Mouse (Mus musculus): ENCODE data around the gene Galt. TPM values are rescaled to one million over a fixed set of nuclear protein-coding genes. Genes with fewer than 3 reads are reported as not detected.

The Galt gene
- polyA plus RNA-seq, 1 experiment, result 211 TPM

DNA sequence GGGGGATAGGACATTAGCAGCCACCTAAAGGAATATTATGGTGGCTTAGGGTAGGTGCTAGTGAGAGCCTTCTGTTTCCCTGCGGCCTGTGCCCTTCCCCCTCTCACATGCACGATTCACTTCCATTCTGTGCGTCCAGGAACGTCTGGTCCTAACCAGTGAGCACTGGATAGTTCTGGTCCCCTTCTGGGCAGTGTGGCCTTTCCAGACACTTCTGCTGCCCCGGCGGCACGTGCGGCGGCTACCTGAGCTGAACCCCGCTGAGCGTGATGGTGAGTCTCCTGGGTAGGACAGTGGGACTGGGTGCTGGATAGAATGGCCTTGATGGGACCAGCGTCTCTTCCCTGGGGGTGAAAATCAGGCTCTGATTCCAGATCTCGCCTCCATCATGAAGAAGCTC lies 2.3 kb downstream of the Galt start:
- TF ChIP-seq CTCF (IDR thresholded peaks at IDR 0.05; ENCODE audit: borderline replicate concordance, control insufficient read depth, extremely low read depth, insufficient read depth, low read length, poor library complexity) (no peak), POLR2A (IDR thresholded peaks at IDR 0.05; ENCODE audit: control insufficient read depth, extremely low read depth, insufficient read depth, low read length, poor library complexity) (no peak)
- 97% methylated on average over 13 of the region's 13 CpGs for WGBS
- Histone ChIP-seq H3K36me3 (ENCODE audit: control insufficient read depth, insufficient read depth, low read length) (peaks cover 6% of the 10 kb centered on the region), H3K27ac (ENCODE audit: control insufficient read depth, insufficient read depth, low read length) (no peak overlapping the region), H3K4me1 (replicated peaks; ENCODE audit: control insufficient read depth, insufficient read depth, low read length) (peaks cover 23% of the 10 kb centered on the region), H3K4me3 (ENCODE audit: control insufficient read depth, insufficient read depth, low read length) (no peak overlapping the region), H3K27me3 (ENCODE audit: control insufficient read depth, insufficient read depth, low read length) (no peaks in the 10 kb centered on the region)
- DNase-seq, result no peak

DNA sequence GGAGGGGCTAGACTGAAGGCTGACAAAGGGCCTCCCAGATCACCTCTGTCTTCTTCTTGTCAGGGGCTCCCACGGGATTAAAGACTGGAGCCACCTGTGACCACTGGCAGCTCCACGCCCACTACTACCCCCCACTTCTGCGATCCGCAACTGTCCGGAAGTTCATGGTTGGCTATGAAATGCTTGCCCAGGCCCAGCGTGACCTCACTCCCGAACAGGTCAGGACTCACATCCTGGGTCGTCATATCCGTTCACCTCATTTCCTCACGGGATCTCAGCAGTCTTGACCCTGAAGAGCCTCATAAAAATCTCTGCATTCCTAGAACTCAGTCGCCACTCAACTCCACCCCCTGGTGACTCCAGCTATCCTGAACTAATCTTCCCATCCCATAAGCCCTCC lies 3.0 kb downstream of the Galt start:
- peaks cover 23% of the 10 kb centered on the region for H3K4me1 ChIP-seq (replicated peaks; ENCODE audit: control insufficient read depth, insufficient read depth, low read length)
- no peak for TF ChIP-seq POLR2A (IDR thresholded peaks at IDR 0.05; ENCODE audit: control insufficient read depth, extremely low read depth, insufficient read depth, low read length, poor library complexity)
- no peak for TF ChIP-seq CTCF (IDR thresholded peaks at IDR 0.05; ENCODE audit: borderline replicate concordance, control insufficient read depth, extremely low read depth, insufficient read depth, low read length, poor library complexity)
- no peak for DNase-seq
- no peaks in the 10 kb centered on the region for H3K27me3 ChIP-seq (ENCODE audit: control insufficient read depth, insufficient read depth, low read length)
- H3K36me3 ChIP-seq (ENCODE audit: control insufficient read depth, insufficient read depth, low read length), result peaks cover 6% of the 10 kb centered on the region
- no peak overlapping the region for H3K27ac ChIP-seq (ENCODE audit: control insufficient read depth, insufficient read depth, low read length)
- WGBS, result 98% methylated on average over 11 of the region's 11 CpGs
- no peak overlapping the region for H3K4me3 ChIP-seq (ENCODE audit: control insufficient read depth, insufficient read depth, low read length)

DNA sequence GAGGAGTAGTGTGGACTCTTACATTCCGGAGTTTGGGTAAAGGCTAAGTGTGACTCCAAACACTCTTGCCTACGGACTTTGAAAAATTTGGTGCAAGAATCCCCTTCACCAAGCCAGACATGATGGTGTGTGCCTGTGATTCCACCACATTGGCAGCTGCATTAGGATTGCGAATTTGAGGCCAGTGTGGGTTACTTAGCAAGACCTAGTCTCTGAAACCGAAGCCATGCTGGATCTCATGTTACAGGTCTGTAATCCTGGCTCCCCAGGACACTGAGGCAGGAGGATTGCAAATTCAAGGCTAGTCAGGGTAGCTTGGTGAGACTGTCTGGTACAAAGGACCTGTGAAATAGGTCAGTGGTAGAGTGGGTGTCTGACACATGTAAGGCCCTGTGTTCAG lies 3.7 kb downstream of the Galt start:
- no peak for DNase-seq
- 94% methylated on average over 4 of the region's 4 CpGs for WGBS
- no peak for TF ChIP-seq CTCF (IDR thresholded peaks at IDR 0.05; ENCODE audit: borderline replicate concordance, control insufficient read depth, extremely low read depth, insufficient read depth, low read length, poor library complexity)
- TF ChIP-seq POLR2A (IDR thresholded peaks at IDR 0.05; ENCODE audit: control insufficient read depth, extremely low read depth, insufficient read depth, low read length, poor library complexity), result no peak
- Histone ChIP-seq H3K4me1 (replicated peaks; ENCODE audit: control insufficient read depth, insufficient read depth, low read length) (peaks cover 23% of the 10 kb centered on the region), H3K27me3 (ENCODE audit: control insufficient read depth, insufficient read depth, low read length) (no peaks in the 10 kb centered on the region), H3K27ac (ENCODE audit: control insufficient read depth, insufficient read depth, low read length) (no peak overlapping the region; the same call in 1 of the 2 replicates), H3K36me3 (ENCODE audit: control insufficient read depth, insufficient read depth, low read length) (peaks cover 6% of the 10 kb centered on the region), H3K4me3 (ENCODE audit: control insufficient read depth, insufficient read depth, low read length) (no peak overlapping the region)

DNA sequence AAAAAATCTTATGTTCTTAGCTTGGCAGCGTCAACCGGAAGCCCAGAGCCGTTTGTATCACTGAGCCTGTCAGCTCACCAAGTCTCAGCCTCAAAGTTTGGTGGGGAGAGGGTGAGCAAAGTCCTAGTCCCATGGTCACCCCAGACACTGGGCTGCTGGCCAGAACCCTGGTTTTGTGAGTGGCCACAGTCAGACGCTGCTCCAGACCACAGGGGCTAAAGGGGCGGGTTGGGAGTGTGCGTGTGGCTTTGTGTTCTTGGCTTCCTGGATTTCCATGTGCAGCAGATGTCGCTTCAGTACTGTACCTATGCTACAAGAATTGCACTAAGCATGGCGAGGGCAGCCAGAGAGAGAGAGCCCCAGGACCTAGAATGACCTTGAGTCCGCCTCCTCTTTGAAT lies 4.2 kb downstream of the Galt start:
- TF ChIP-seq POLR2A (IDR thresholded peaks at IDR 0.05; ENCODE audit: control insufficient read depth, extremely low read depth, insufficient read depth, low read length, poor library complexity) (no peak), CTCF (IDR thresholded peaks at IDR 0.05; ENCODE audit: borderline replicate concordance, control insufficient read depth, extremely low read depth, insufficient read depth, low read length, poor library complexity) (no peak)
- H3K4me3 ChIP-seq (ENCODE audit: control insufficient read depth, insufficient read depth, low read length), result no peak overlapping the region
- no peak for DNase-seq
- peaks cover 6% of the 10 kb centered on the region for H3K36me3 ChIP-seq (ENCODE audit: control insufficient read depth, insufficient read depth, low read length)
- H3K27ac ChIP-seq (ENCODE audit: control insufficient read depth, insufficient read depth, low read length), result no peak overlapping the region; the same call in 1 of the 2 replicates
- peaks cover 23% of the 10 kb centered on the region for H3K4me1 ChIP-seq (replicated peaks; ENCODE audit: control insufficient read depth, insufficient read depth, low read length)
- no peaks in the 10 kb centered on the region for H3K27me3 ChIP-seq (ENCODE audit: control insufficient read depth, insufficient read depth, low read length)
- 64% methylated on average over 9 of the region's 9 CpGs for WGBS

DNA sequence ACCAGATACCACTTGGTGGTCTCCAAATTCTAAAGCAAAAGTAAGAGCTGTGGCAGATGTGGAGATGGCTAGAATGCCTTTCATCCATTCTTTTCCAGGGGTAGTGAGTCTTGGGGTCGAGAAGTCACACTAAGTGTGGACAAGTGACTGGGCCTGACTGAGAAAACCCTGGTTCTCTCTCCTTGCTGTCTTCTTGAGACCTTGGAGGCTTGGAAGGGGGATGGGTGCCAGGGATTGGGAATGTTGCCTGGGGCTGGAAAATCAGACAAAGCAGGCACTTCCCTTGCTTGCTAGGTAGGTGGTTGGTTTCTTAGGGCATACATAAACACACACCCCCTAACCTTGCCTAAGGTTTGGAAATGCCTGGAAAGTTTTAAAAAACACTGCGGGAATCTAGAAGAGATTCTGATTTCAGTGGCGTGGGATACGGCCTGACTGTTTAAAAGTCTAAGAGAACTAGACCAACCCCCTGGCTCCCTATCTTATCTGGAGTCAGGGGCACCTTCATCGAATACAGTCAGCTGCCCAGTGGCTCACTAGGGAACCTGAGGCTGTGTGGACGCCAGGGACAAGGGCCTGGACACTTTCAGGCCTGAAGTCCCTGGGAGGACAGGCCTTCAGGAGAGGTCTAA lies 4.7 kb downstream of the Galt start:
- no peak overlapping the region for H3K4me3 ChIP-seq (ENCODE audit: control insufficient read depth, insufficient read depth, low read length)
- no peaks in the 10 kb centered on the region for H3K27me3 ChIP-seq (ENCODE audit: control insufficient read depth, insufficient read depth, low read length)
- H3K36me3 ChIP-seq (ENCODE audit: control insufficient read depth, insufficient read depth, low read length), result peaks cover 6% of the 10 kb centered on the region
- peaks cover 21% of the 10 kb centered on the region for H3K4me1 ChIP-seq (replicated peaks; ENCODE audit: control insufficient read depth, insufficient read depth, low read length)
- TF ChIP-seq CTCF (IDR thresholded peaks at IDR 0.05; ENCODE audit: borderline replicate concordance, control insufficient read depth, extremely low read depth, insufficient read depth, low read length, poor library complexity) (no peak), POLR2A (IDR thresholded peaks at IDR 0.05; ENCODE audit: control insufficient read depth, extremely low read depth, insufficient read depth, low read length, poor library complexity) (no peak)
- H3K27ac ChIP-seq (ENCODE audit: control insufficient read depth, insufficient read depth, low read length), result no peak overlapping the region
- no peak for DNase-seq
- 79% methylated on average over 6 of the region's 6 CpGs for WGBS

DNA sequence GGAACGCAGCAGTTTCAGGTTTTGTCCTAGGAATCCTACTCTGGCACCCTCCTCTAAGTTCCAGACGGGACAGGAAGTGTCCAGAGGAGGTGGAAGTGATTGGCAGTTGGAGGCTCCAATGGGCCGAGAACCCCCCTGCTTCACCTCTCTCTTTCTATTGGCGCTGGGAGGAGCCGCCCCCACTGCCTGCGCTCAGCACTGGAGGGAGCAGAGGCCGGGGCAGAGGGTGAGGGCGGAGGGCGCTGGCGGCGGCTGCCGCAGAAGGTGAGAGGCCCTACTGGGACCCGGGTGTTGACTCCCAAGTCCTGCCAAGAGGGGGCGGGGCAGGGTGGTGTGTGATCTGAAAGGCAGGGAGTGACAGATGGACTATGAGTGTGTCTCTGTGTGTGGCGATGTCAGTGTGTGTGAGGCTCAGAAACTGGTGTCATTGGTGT lies 5.3 kb downstream of the Galt start:
- TF ChIP-seq CTCF (IDR thresholded peaks at IDR 0.05; ENCODE audit: borderline replicate concordance, control insufficient read depth, extremely low read depth, insufficient read depth, low read length, poor library complexity), result peak; percentile 46; the same call in 1 of the 2 replicates
- TF ChIP-seq POLR2A (IDR thresholded peaks at IDR 0.05; ENCODE audit: control insufficient read depth, extremely low read depth, insufficient read depth, low read length, poor library complexity), result no peak
- H3K36me3 ChIP-seq (ENCODE audit: control insufficient read depth, insufficient read depth, low read length), result peaks cover 6% of the 10 kb centered on the region
- peaks cover 17% of the 10 kb centered on the region for H3K4me1 ChIP-seq (replicated peaks; ENCODE audit: control insufficient read depth, insufficient read depth, low read length)
- peak; percentile 56 for DNase-seq
- peak overlapping the region; percentile 33; the same call in 1 of the 2 replicates for H3K27ac ChIP-seq (ENCODE audit: control insufficient read depth, insufficient read depth, low read length)
- H3K4me3 ChIP-seq (ENCODE audit: control insufficient read depth, insufficient read depth, low read length), result no peak overlapping the region
- 14% methylated on average over 15 of the region's 15 CpGs for WGBS
- H3K27me3 ChIP-seq (ENCODE audit: control insufficient read depth, insufficient read depth, low read length), result no peaks in the 10 kb centered on the region

All from thymus, adult 2 months (tissue).